Mouse (Mus musculus): ENCODE measurements around the gene Ly6f. TPM values are rescaled to one million over a fixed set of nuclear protein-coding genes. Genes with fewer than 3 reads are reported as not detected.

Ly6f gene
- not detected for total RNA-seq (2023)

GRCm38 (mm10) chr15:75268121-75268520 lies at the start of gene Ly6f:
Ly6f (plus strand) TSS chr15:75268421.

Other genes with a start within 250 kb of the Ly6f start
- gene Ly6c1, start 219.6 kb upstream of the Ly6f start, total RNA-seq (2023), result 48.2 TPM
- gene Ly6c2, start 156.5 kb upstream of the Ly6f start, total RNA-seq (2023), result 12.5 TPM
- not detected for gene Ly6g, start 113.2 kb upstream of the Ly6f start, total RNA-seq (2023)
- not detected for gene BC025446, start 52.0 kb upstream of the Ly6f start, total RNA-seq (2023)